Mouse (Mus musculus): ENCODE measurements at regions not wholly inside any gene's neighbourhood (a gene's known extent, or its start where the extent isn't known, plus 50 kb on each side); places are given as distances from the start of the nearest gene placed in this dataset.
A peak's percentile ranks its signal among the peaks of the same experiment; 100 is the strongest.
"Not testable (repeated sequence)": the region's sequence is repeated elsewhere in the genome, so short reads cannot be mapped to it uniquely, and the experiment has no call there.

DNA sequence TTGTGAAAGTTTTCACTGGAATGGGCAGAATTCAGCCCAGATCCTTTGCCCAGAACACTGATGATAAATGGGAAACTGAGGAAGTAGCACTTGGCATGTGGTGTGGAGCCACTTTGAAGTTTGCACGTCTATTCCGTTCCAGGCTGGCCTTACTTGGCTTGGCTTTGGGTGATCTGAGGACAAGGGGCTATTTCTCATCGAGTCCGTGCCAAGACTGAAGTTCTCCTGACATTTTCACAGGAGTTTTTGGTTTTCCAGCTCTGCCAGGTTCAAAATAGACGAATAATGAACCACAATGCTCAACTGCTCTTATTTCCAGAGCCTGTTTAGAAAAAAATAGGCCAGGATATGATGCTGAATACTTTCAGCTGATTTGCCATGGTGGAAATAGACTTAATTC is 421.8 kb upstream of the Dab2 start:
- Histone ChIP-seq H3K4me2 (ENCODE audit: low read depth) (no peak overlapping the region), H3K27me3 (ENCODE audit: control insufficient read depth, insufficient read depth, low read length) (no peaks in the 10 kb centered on the region), H3K9ac (ENCODE audit: low read length) (no peak overlapping the region), H3K9me3 (ENCODE audit: control insufficient read depth, low read length) (no peaks in the 10 kb centered on the region), H3K4me3 (ENCODE audit: low read depth, low read length) (no peak overlapping the region), H3K27ac (ENCODE audit: low read depth, low read length) (no peak overlapping the region), H3K4me1 (ENCODE audit: control insufficient read depth, insufficient read depth, low read length) (no peaks in the 10 kb centered on the region), H3K36me3 (ENCODE audit: control insufficient read depth, insufficient read depth, low read length) (no peaks in the 10 kb centered on the region)
- ATAC-seq (ENCODE audit: insufficient read depth, low FRiP score, low TSS enrichment) (no peak), DNase-seq (ENCODE audit: low spot score) (no peak)
- WGBS: 86% methylated on average over 5 of the region's 5 CpGs

DNA sequence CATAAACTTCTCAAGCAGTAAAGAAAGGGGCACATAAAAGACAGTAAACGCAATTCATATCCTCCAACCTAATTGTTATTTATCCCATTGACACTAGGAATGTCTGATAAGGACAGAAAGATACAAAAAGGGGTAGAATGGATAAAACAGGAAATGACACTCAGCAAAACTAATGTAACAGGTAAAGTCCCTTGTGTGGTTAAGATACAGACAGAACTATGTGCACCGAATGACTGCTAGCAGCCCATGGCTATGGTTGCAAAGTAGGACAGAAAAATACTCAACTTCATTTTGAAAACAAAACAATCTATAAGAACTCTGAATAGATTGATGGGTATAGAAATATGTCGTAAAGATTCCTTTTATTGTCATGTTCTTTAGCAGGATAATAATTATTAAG is 408.4 kb upstream of the Dab2 start:
- no peaks in the 10 kb centered on the region for H3K4me1 ChIP-seq (ENCODE audit: control insufficient read depth, insufficient read depth, low read length)
- no peaks in the 10 kb centered on the region for H3K27me3 ChIP-seq (ENCODE audit: control insufficient read depth, insufficient read depth, low read length)
- no peak overlapping the region for H3K27ac ChIP-seq (ENCODE audit: low read depth, low read length)
- ATAC-seq (ENCODE audit: insufficient read depth, low FRiP score, low TSS enrichment): no peak
- H3K9me3 ChIP-seq (ENCODE audit: control insufficient read depth, low read length): no peaks in the 10 kb centered on the region
- no peak for DNase-seq (ENCODE audit: low spot score)
- WGBS: 90% methylated on average over 3 of the region's 3 CpGs
- H3K4me3 ChIP-seq (ENCODE audit: low read depth, low read length): no peak overlapping the region
- H3K36me3 ChIP-seq (ENCODE audit: control insufficient read depth, insufficient read depth, low read length): no peaks in the 10 kb centered on the region
- H3K9ac ChIP-seq (ENCODE audit: low read length): no peak overlapping the region
- no peak overlapping the region for H3K4me2 ChIP-seq (ENCODE audit: low read depth)

DNA sequence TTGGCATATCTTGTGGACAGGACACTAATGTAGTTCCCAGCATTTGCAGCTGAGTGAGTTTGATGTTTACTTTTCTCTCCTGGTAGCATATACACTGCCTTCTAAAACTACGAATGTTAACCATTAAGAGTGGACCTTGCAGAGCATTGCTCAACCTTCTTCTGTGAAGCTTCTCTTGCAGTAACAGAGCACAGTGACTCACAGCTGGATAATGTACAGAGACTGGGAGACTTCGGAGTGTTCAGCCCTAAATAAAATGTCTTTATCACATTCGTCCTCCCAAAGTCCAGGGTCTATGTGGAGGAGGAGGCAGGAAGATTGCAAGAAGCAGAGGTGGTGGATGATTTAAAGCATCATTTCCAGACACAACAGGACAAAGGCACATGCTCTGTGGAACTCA is 407.6 kb upstream of the Dab2 start:
- no peak for ATAC-seq (ENCODE audit: insufficient read depth, low FRiP score, low TSS enrichment)
- Histone ChIP-seq H3K27me3 (ENCODE audit: control insufficient read depth, insufficient read depth, low read length) (no peaks in the 10 kb centered on the region), H3K4me1 (ENCODE audit: control insufficient read depth, insufficient read depth, low read length) (no peaks in the 10 kb centered on the region), H3K9me3 (ENCODE audit: control insufficient read depth, low read length) (no peaks in the 10 kb centered on the region), H3K4me3 (ENCODE audit: low read depth, low read length) (no peak overlapping the region), H3K9ac (ENCODE audit: low read length) (no peak overlapping the region), H3K4me2 (ENCODE audit: low read depth) (no peak overlapping the region), H3K36me3 (ENCODE audit: control insufficient read depth, insufficient read depth, low read length) (no peaks in the 10 kb centered on the region), H3K27ac (ENCODE audit: low read depth, low read length) (no peak overlapping the region)
- no peak for DNase-seq (ENCODE audit: low spot score)
- 90% methylated on average over 3 of the region's 3 CpGs for WGBS

DNA sequence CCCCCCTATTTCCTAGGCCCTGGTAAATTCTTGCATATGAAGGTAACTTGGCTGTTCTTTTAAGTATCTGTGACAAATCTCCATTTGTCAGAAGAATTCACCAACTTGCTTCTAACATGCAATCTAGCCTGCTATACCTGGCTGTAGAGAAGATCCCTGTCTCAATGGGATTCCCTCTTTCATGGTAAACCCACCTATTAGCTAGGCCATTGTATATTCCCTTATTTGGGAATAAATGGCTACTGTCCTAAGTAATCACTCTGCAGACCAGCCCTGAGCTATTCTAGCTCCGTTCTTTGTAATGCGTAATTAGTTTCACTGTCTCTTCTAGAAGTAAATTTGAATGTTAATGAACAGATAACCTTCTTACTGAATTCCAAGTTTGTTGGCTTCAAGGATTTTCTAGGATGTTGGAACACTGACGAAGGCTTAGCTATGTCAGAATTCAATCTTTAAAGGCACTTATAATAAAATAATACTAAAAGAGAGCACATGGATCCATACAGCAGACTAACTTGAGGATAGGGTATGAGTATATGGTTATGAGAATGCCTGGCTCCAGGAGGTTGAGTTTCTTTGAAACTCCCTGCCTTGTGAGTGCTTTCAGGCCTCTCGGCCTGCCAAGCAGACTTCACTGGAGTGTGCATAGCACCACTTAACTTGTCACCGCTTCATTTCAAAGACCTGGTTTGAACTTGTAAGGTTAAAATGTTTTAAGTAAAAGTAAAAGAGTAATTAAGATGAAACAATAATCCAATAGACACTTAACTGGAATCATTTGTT is 403.7 kb upstream of the Dab2 start:
- not testable (repeated sequence) for H3K9ac ChIP-seq (ENCODE audit: low read length); H3K9me3 ChIP-seq (ENCODE audit: control insufficient read depth, low read length); H3K4me1 ChIP-seq (ENCODE audit: control insufficient read depth, insufficient read depth, low read length); H3K27ac ChIP-seq (ENCODE audit: low read depth, low read length); ATAC-seq (ENCODE audit: insufficient read depth, low FRiP score, low TSS enrichment); H3K36me3 ChIP-seq (ENCODE audit: control insufficient read depth, insufficient read depth, low read length); H3K4me2 ChIP-seq (ENCODE audit: low read depth); H3K4me3 ChIP-seq (ENCODE audit: low read depth, low read length); DNase-seq (ENCODE audit: low spot score); H3K27me3 ChIP-seq (ENCODE audit: control insufficient read depth, insufficient read depth, low read length)
- 89% methylated on average over 5 of the region's 5 CpGs for WGBS

DNA sequence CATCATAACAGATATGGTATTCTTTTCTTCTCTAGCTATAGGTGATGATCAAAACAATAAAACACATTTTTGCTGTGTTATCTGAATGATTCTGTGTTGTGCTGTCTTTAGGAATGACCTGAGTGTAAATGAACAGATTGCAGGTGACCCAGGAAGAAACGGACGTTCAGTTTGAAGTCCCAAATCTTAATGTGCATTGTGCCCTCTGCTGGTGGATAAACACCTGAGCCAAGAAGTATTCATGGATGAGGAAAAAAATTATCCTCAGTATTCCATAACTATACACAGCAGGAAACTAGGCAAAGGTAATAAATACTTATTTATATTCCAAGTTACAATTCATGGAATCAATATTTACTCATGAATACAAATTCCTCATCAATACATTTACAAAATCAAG is 384.3 kb upstream of the Dab2 start:
- ATAC-seq (ENCODE audit: insufficient read depth, low FRiP score, low TSS enrichment) (peak; percentile 38; the same call in 1 of the 2 replicates), DNase-seq (ENCODE audit: low spot score) (peak; percentile 9)
- 17% methylated on average over 2 of the region's 2 CpGs for WGBS

DNA sequence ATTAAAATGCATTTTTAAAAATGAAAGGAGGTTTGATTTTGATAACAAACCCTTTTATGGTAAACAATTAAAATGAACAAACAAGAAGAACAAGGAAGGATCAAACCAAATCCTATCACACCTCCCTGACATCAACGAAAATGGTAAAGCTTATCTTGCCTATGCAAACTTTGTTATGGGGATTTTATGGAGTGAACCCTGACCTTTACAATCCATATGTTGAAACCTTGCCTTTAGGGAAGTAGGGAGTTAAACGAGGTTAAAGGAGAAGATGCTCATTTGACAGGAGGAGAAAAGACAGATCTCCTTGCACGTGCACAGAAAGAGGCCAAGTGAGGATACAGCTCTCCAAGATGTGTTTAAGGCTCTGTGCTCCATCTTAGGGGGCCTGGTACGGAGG is 379.5 kb upstream of the Dab2 start:
- H3K27ac ChIP-seq (ENCODE audit: low read depth, low read length): no peak overlapping the region
- H3K36me3 ChIP-seq (ENCODE audit: control insufficient read depth, insufficient read depth, low read length): no peaks in the 10 kb centered on the region
- no peak overlapping the region for H3K9ac ChIP-seq (ENCODE audit: low read length)
- no peak overlapping the region for H3K4me2 ChIP-seq (ENCODE audit: low read depth)
- H3K27me3 ChIP-seq (ENCODE audit: control insufficient read depth, insufficient read depth, low read length): no peaks in the 10 kb centered on the region
- H3K4me3 ChIP-seq (ENCODE audit: low read depth, low read length): no peak overlapping the region
- WGBS: 66% methylated on average over 4 of the region's 4 CpGs
- ATAC-seq (ENCODE audit: insufficient read depth, low FRiP score, low TSS enrichment) (no peak), DNase-seq (ENCODE audit: low spot score) (no peak)
- no peaks in the 10 kb centered on the region for H3K9me3 ChIP-seq (ENCODE audit: control insufficient read depth, low read length)
- no peaks in the 10 kb centered on the region for H3K4me1 ChIP-seq (ENCODE audit: control insufficient read depth, insufficient read depth, low read length)

More for the DNA sequence above, 384.3 kb upstream of the Dab2 start:
- Histone ChIP-seq H3K4me3 (ENCODE audit: low read depth, low read length) (no peak overlapping the region), H3K27me3 (ENCODE audit: control insufficient read depth, insufficient read depth, low read length) (no peaks in the 10 kb centered on the region), H3K4me2 (ENCODE audit: low read depth) (no peak overlapping the region), H3K36me3 (ENCODE audit: control insufficient read depth, insufficient read depth, low read length) (no peaks in the 10 kb centered on the region), H3K9ac (ENCODE audit: low read length) (no peak overlapping the region), H3K27ac (ENCODE audit: low read depth, low read length) (no peak overlapping the region), H3K9me3 (ENCODE audit: control insufficient read depth, low read length) (no peaks in the 10 kb centered on the region), H3K4me1 (ENCODE audit: control insufficient read depth, insufficient read depth, low read length) (no peaks in the 10 kb centered on the region)

DNA sequence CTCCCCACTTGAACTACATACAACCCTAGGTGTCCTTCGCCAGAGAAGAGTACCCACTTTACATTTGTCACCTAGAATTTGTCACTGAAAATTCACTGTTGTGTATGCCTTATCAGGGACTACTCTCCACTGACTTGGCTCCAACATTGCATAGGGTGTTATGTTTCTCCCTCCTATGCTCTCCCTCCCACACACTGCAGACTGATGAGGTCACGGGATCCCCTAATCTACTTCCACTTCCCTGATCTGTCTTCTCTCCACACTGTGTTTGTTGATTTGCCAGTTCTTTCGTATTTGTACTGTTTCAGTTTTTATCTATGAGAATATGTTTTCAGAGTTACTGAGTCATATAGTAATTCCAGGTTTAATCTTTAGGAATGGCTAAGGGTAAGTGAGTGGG is 371.8 kb upstream of the Dab2 start:
- Histone ChIP-seq H3K27ac (ENCODE audit: low read depth, low read length) (no peak overlapping the region), H3K9ac (ENCODE audit: low read length) (no peak overlapping the region), H3K4me2 (ENCODE audit: low read depth) (no peak overlapping the region), H3K4me3 (ENCODE audit: low read depth, low read length) (no peak overlapping the region), H3K4me1 (ENCODE audit: control insufficient read depth, insufficient read depth, low read length) (no peaks in the 10 kb centered on the region), H3K36me3 (ENCODE audit: control insufficient read depth, insufficient read depth, low read length) (no peaks in the 10 kb centered on the region), H3K9me3 (ENCODE audit: control insufficient read depth, low read length) (no peaks in the 10 kb centered on the region), H3K27me3 (ENCODE audit: control insufficient read depth, insufficient read depth, low read length) (no peaks in the 10 kb centered on the region)
- ATAC-seq (ENCODE audit: insufficient read depth, low FRiP score, low TSS enrichment) (no peak), DNase-seq (ENCODE audit: low spot score) (no peak)
- 90% methylated on average over 3 of the region's 3 CpGs for WGBS

DNA sequence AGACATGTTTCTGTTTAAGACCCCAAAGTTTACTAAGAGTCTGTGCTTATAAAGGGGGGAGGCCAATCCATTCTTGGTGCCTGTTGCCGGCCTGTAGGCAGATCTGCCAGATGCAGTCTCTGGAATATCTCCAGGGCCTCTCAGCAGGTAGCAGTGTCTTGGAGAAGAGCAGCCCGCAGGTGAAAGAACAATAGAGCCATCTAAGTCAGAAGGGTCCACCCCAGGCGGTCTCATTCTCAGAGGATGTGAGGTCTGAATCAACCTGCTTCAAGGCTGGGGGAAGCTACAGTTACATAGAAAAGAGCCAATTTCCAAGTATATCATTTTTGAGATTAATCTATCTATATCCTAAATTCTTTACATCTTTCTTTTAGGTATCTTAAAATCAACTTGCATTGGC is 366.0 kb upstream of the Dab2 start:
- no peaks in the 10 kb centered on the region for H3K9me3 ChIP-seq (ENCODE audit: control insufficient read depth, low read length)
- WGBS: 39% methylated on average over 3 of the region's 3 CpGs
- H3K27me3 ChIP-seq (ENCODE audit: control insufficient read depth, insufficient read depth, low read length): no peaks in the 10 kb centered on the region
- H3K4me1 ChIP-seq (ENCODE audit: control insufficient read depth, insufficient read depth, low read length): no peaks in the 10 kb centered on the region
- ATAC-seq (ENCODE audit: insufficient read depth, low FRiP score, low TSS enrichment) (no peak), DNase-seq (ENCODE audit: low spot score) (no peak)
- no peak overlapping the region for H3K27ac ChIP-seq (ENCODE audit: low read depth, low read length)
- no peaks in the 10 kb centered on the region for H3K36me3 ChIP-seq (ENCODE audit: control insufficient read depth, insufficient read depth, low read length)
- H3K4me3 ChIP-seq (ENCODE audit: low read depth, low read length): no peak overlapping the region
- no peak overlapping the region for H3K4me2 ChIP-seq (ENCODE audit: low read depth)
- no peak overlapping the region for H3K9ac ChIP-seq (ENCODE audit: low read length)

DNA sequence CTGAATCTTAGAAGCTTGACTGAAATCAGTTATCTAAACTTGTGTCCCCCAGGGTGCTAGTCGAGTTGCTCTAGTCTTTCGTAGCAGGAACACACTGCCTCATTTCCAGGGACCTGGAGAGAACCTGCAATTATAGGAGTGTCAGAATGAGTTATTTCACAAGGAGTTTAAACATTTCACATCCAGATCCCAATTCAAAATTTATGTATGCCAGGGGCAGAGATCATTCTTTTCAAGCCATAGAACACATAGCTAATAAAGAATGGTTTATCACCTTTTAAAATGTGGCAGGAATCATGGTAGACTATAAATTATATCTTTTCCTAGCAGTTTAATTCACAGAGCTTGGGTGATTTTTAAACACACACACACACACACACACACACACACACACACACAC is 358.6 kb upstream of the Dab2 start:
- H3K9me3 ChIP-seq (ENCODE audit: control insufficient read depth, low read length): no peaks in the 10 kb centered on the region
- no peaks in the 10 kb centered on the region for H3K4me1 ChIP-seq (ENCODE audit: control insufficient read depth, insufficient read depth, low read length)
- H3K9ac ChIP-seq (ENCODE audit: low read length): no peak overlapping the region
- 16% methylated on average over 2 of the region's 2 CpGs for WGBS
- DNase-seq (ENCODE audit: low spot score) (no peak), ATAC-seq (ENCODE audit: insufficient read depth, low FRiP score, low TSS enrichment) (no peak; the same call in 1 of the 2 replicates)
- H3K27me3 ChIP-seq (ENCODE audit: control insufficient read depth, insufficient read depth, low read length): no peaks in the 10 kb centered on the region
- H3K4me2 ChIP-seq (ENCODE audit: low read depth): no peak overlapping the region
- H3K4me3 ChIP-seq (ENCODE audit: low read depth, low read length): no peak overlapping the region
- H3K36me3 ChIP-seq (ENCODE audit: control insufficient read depth, insufficient read depth, low read length): no peaks in the 10 kb centered on the region
- H3K27ac ChIP-seq (ENCODE audit: low read depth, low read length): no peak overlapping the region
